Mouse (Mus musculus) gastrocnemius, postnatal 4 days (tissue): ENCODE measurements around the gene Rab6b. TPM values are rescaled to one million over a fixed set of nuclear protein-coding genes. Genes with fewer than 3 reads are reported as not detected.

Experiments
- DNase-seq, 2 experiments: peaks; one replicate each; pipeline ENCODE4 v3.0.0; 2021 to 2022; ENCODE audit warnings: low spot score in 2 of 2, mixed read lengths in 2 of 2
- long read RNA-seq, 2 experiments: library from polyadenylated mRNA; stranded (forward); transcript quantifications; one replicate each; pipeline ENCODE4 v2.0.0; 2021
- total RNA-seq, 2 experiments: library from RNA; stranded (reverse); gene quantifications; 2 replicates each; pipeline ENCODE4 v1.2.3; 2021

Gene Rab6b
- 1 to 10 TPM; 1.7 to 2.6 TPM for total RNA-seq
- long read RNA-seq, experiment 1, partial matches to known transcripts: 1 of 1 reads
- long read RNA-seq, experiment 1, other reads (novel, unspliced or antisense): 0 of 1 reads
- long read RNA-seq, experiment 2, partial matches to known transcripts: 0 of 1 reads
- long read RNA-seq, experiment 2, other reads (novel, unspliced or antisense): 1 of 1 reads

- DNase-seq: peak in 1 of 2 experiments; percentile 39
Measured at GRCm38 (mm10) chr9:103111621-103112470, at the start of gene Rab6b. Rab6b (plus strand) TSS chr9:103111787.

GRCm38 (mm10) chr9:103063591-103063990 is 48.0 kb upstream of the Rab6b start:
- no peak for DNase-seq

GRCm38 (mm10) chr9:103066845-103067244 is 44.7 kb upstream of the Rab6b start:
- DNase-seq: no peak

- no peak for DNase-seq
Measured at GRCm38 (mm10) chr9:103067651-103068050, 43.9 kb upstream of the Rab6b start.

- DNase-seq: no peak
Measured at GRCm38 (mm10) chr9:103068769-103069168, 42.8 kb upstream of the Rab6b start.

GRCm38 (mm10) chr9:103071541-103072203 is 39.9 kb upstream of the Rab6b start:
- no peak for DNase-seq

- DNase-seq: no peak
Measured at GRCm38 (mm10) chr9:103072204-103072599, 39.4 kb upstream of the Rab6b start.

- DNase-seq: no peak
Measured at GRCm38 (mm10) chr9:103072926-103073515, 38.6 kb upstream of the Rab6b start.

- no peak for DNase-seq
Measured at GRCm38 (mm10) chr9:103076836-103077531, 34.6 kb upstream of the Rab6b start.

- no peak for DNase-seq
Measured at GRCm38 (mm10) chr9:103078194-103078691, 33.3 kb upstream of the Rab6b start.

GRCm38 (mm10) chr9:103080211-103080610 is 31.4 kb upstream of the Rab6b start:
- no peak for DNase-seq

- no peak for DNase-seq
Measured at GRCm38 (mm10) chr9:103082246-103082975, 29.2 kb upstream of the Rab6b start.

- no peak for DNase-seq
Measured at GRCm38 (mm10) chr9:103083405-103083804, 28.2 kb upstream of the Rab6b start.

GRCm38 (mm10) chr9:103086736-103087135 is 24.9 kb upstream of the Rab6b start:
- DNase-seq: no peak

GRCm38 (mm10) chr9:103087301-103087700 is 24.3 kb upstream of the Rab6b start:
- no peak for DNase-seq

GRCm38 (mm10) chr9:103088661-103089060 is 22.9 kb upstream of the Rab6b start:
- no peak for DNase-seq

GRCm38 (mm10) chr9:103090116-103090875 is 21.3 kb upstream of the Rab6b start:
- DNase-seq: peak in 1 of 2 experiments; percentile 40

- no peak for DNase-seq
Measured at GRCm38 (mm10) chr9:103091039-103091883, 20.3 kb upstream of the Rab6b start.
